Mouse (Mus musculus): ENCODE data around the gene 6030452D12Rik.

6030452D12Rik gene

GRCm38 (mm10) chr8:106500018-106500685 is at the start of gene 6030452D12Rik:
6030452D12Rik (plus strand) TSS chr8:106500522.
- DNase-seq, result no peak

GRCm38 (mm10) chr8:106451301-106452085 is 48.8 kb upstream of the 6030452D12Rik start:
- no peak for DNase-seq

GRCm38 (mm10) chr8:106452701-106453481 is 47.4 kb upstream of the 6030452D12Rik start:
- no peak for DNase-seq

GRCm38 (mm10) chr8:106454036-106454435 is 46.3 kb upstream of the 6030452D12Rik start:
- no peak for DNase-seq

- DNase-seq, result no peak
Measured at GRCm38 (mm10) chr8:106462131-106462530, 38.2 kb upstream of the 6030452D12Rik start.

- DNase-seq, result no peak
Measured at GRCm38 (mm10) chr8:106463795-106464194, 36.5 kb upstream of the 6030452D12Rik start.

- no peak for DNase-seq
Measured at GRCm38 (mm10) chr8:106469485-106469884, 30.8 kb upstream of the 6030452D12Rik start.

- DNase-seq, result no peak
Measured at GRCm38 (mm10) chr8:106474001-106474400, 26.3 kb upstream of the 6030452D12Rik start.

GRCm38 (mm10) chr8:106504241-106504640 is 3.9 kb downstream of the 6030452D12Rik start:
- DNase-seq, result peak in 1 of 2 experiments; percentile 41

GRCm38 (mm10) chr8:106505328-106505965 is 5.1 kb downstream of the 6030452D12Rik start:
- peak in 1 of 2 experiments; percentile 7 for DNase-seq

- peak in 1 of 2 experiments; percentile 8 for DNase-seq
Measured at GRCm38 (mm10) chr8:106506106-106506505, 5.8 kb downstream of the 6030452D12Rik start.

GRCm38 (mm10) chr8:106507761-106508331 is 7.5 kb downstream of the 6030452D12Rik start:
- peak; percentile 39 to 54 for DNase-seq

GRCm38 (mm10) chr8:106508456-106508855 is 8.1 kb downstream of the 6030452D12Rik start:
- DNase-seq, result peak in 1 of 2 experiments; percentile 3

GRCm38 (mm10) chr8:106509079-106509780 is 8.9 kb downstream of the 6030452D12Rik start:
- DNase-seq, result peak in 1 of 2 experiments; percentile 17

GRCm38 (mm10) chr8:106510365-106510975 is 10.1 kb downstream of the 6030452D12Rik start, which contains the start of gene Cdh3:
Cdh3 (plus strand) TSS chr8:106510891.
- DNase-seq, result peak; percentile 85 to 92

- peak in 1 of 2 experiments; percentile 40 for DNase-seq
Measured at GRCm38 (mm10) chr8:106511065-106511501, 10.8 kb downstream of the 6030452D12Rik start.

GRCm38 (mm10) chr8:106511531-106512041 is 11.3 kb downstream of the 6030452D12Rik start:
- DNase-seq, result peak; percentile 34 to 66

GRCm38 (mm10) chr8:106512475-106513150 is 12.3 kb downstream of the 6030452D12Rik start:
- DNase-seq, result peak; percentile 35 to 62

GRCm38 (mm10) chr8:106515946-106516479 is 15.7 kb downstream of the 6030452D12Rik start:
- peak in 1 of 2 experiments; percentile 5 for DNase-seq

GRCm38 (mm10) chr8:106516581-106516980 is 16.3 kb downstream of the 6030452D12Rik start:
- peak; percentile 45 to 46 for DNase-seq
